Mouse (Mus musculus) naive thymus-derived CD4-positive, alpha-beta T cell, adult 2 months (primary cell): ENCODE measurements around the gene Trp53.

Experiments used
- DNase-seq: peaks from one replicate; pipeline ENCODE4 v3.0.0-alpha.2; 2011; ENCODE audit warnings: low read depth

Gene Trp53

DNA sequence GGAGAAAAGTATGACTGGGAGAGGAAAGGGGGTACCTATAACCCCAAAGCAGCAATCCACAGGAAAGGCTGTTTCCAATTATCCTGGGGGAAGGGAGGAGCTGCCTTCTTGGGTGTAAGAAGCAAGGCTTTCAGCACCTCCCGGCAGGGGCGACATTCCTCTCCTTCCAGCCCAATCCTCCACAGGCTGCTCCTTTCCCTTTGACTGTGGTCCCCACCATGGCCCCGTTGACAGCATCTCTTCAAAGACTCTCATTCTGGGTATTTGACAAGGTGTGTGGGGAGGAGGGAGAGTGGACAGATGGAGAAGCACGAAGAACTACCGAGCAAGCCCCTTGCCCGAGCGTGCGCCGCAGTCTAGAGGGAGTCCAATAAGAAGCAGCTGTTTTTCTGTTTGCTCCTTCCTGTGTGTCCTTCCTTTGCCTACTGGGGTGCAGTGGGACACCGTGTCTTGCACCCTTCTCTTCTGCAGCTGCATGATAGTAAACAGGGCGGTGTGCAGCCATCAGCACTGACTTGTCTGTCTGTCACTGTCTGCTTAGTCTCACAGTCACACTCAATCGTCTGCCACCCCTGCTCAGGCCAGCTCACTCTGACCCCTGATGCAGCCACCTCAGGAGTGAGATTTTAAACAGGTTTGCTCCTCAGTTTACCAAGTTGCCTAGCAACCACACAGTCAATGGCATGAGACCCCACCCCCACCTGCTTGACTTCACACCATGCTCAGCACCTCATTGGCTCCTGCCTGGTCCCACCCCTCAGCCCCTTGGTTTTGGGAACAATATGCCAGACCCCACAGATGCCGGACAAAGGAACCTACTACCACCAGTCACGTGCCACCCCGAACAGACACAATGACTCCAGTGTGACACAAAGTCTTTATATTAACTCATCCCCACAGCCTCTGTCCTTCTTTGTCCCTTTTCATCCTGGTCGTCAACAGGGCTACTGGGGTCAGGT lies 19.0 kb upstream of the Trp53 start:
- DNase-seq, result no peak

DNA sequence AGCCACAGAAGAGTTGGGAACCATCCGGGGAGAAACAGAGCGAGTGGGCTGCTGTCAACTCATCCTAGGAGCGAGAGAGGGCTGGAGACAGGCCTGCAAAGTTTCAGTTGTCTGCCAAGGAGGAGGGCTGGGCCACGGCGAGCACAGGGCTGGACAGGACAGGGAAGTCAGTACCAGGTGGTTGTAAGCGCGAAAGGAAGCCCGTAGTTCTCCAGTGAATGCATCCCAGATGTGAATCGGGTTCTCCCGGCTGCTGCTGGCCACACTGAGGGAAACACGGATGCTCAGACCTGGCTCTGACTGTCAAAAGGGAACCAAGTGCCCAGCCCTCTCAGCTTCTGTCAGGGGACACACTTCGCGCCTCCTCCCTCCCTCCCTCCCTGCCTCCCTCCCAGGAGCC lies 16.8 kb upstream of the Trp53 start:
- no peak for DNase-seq

DNA sequence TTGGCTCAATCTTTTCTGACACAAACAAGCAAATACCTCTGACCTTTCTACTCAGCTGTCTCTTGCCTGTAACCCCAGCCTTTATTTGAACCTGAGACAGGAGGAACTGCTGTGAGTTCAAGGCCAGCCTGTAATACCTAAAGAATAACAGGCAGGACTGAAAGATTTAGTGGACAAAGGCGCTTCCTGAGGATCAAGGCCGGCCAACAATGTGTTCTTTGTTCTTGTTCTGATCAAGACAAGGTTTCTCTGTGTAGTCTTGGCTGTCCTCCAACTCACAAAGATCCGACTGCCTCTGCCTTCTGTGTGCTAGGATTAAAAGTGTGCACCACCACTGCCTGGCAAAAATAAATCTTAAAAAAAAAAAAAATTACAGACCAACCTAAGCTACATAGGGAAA lies 15.8 kb upstream of the Trp53 start:
- no peak for DNase-seq

DNA sequence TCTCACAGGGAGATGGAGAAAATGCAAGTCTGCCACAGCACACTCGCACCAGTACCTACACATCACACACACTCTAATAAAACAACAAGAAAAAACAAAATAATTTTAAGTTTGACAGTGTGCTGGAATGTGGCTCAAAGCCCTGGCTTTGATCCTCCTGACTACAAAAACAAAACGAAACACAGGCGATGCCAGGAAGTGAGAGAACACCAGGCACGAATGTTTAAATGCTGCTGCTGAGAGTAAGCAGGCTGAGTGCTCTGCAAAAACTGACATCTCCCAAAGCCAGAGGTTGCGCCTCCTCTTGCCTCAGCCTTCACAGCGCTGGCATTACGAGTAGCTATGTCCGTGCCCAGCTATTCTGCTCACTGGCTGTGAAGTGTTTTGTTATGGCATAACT lies 15.0 kb upstream of the Trp53 start:
- no peak for DNase-seq

DNA sequence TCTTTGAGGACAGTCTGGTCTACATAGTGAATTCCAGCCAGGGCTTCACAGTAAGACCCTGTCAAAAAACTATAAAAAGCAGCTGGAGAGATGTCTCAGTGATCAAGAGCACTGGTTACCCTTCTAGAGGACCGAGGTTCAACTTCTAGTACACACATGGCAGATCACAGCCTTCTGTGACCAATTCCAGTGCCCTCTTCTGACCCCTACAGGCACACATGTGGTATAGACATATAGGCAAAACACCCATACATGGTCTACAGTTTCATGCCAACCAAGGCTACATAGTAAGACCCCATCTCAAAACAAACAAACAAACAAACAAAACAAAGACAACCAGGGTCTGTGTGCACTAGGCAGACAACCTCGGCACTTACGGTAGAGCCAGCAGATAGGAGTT lies 4.9 kb upstream of the Trp53 start:
- peak; percentile 67 for DNase-seq

DNA sequence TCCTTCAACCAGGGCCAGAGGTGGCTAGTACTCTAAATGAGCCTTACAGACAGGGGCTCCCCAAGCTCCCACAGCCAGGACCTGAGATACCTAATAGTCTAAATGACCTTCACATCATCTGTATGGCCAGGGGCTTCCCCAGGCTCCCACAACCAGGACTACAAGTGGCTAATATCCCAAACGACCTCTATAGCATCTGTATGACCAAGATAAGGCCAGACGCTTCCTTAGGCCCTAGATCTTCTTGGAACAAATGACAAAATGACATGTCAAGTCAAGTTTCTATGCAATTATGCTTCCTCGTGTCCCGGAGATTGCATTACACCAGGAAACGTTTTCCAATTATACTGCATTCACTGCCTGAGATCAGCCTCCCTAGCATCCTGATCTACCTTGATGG lies 3.9 kb upstream of the Trp53 start:
- no peak for DNase-seq

DNA sequence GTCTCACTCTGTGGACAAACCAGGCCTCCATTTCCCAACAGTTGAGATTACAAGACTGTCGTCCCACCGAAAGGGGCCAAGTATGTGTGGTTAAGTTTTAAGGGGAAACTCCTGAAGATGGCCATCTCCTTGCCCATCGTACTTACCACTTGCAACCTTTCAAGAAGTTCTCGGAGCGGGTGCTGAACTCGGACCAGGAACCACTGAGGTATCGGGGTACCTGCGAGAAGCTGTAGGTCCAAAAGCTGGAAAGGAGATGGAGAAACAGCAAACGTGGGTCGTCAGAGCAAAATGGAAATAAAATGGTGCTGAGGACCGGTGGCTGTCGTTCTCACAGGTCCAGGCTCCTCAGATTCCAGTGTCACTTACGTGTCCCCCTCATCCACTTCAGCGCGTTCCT lies 1.9 kb upstream of the Trp53 start:
- DNase-seq, result no peak

DNA sequence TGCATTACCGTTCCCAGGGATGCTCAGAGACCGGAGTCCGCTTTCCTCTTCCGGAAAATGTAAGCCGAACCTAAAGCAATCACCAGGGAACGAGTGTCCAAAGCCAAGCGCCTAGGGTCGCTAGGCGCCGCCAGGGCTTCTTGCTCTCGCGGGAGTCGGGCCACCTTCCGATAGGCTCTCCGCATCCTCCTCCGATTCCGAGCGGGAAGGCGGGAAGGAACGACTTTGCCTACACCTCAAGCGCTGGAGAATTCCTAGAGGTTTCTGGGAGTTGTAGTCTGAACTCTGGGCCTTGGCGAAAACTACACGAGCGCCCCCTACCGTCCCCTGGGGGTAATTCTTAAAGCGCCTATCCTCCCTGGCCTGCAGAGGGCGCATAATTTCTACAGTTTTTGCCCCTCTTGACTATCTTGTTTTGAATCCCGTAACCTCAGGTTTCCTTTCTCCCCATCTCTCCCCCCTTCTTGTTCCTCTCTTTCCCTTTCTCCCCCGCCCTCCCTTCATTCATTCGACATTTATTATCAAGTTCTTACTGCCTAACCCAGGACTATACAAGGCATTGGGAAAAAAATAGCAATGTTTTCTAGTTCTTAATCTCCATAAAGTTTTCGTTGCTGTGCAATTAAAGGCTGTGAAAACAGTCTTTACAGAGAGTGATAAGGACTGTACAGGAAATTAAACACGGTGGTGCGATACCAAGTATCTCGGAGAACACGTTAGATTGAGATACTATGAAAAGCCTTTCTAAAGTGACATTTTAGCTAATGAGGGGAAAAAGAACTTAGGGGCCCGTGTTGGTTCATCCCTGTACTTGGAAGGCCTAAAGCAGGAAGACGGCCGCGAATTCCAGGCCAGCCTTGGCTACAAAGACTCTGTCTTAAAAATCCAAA lies 786 bp upstream of the Trp53 start:
- peak; percentile 98 for DNase-seq

DNA sequence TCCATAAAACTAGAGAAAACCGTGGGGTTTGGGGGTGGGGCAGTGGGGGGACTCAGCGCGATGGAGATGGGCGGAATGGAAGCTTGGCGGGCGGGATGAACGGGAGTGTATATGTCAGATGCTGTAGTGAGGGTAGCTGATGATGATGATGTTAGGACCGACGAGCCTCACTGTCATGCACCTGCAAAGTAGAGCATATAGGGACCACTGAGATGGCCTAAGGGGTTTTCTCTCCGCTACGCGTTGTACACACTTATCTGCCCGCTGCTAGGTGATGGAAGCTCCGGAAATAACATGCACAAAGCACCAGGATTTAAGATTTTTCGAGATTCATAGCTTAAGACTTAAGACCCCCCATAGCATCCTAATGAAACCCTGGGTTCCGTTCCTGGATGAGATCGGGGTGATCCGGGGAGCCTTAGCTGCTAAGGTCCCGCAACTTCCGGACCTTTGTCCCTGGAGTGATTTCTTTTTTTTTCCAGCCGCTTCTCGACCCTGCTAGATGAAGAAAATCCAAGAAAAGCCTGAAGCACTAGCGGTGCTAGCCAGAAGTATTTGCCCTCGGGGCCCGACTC lies 500 bp downstream of the Trp53 start:
- DNase-seq, result no peak

DNA sequence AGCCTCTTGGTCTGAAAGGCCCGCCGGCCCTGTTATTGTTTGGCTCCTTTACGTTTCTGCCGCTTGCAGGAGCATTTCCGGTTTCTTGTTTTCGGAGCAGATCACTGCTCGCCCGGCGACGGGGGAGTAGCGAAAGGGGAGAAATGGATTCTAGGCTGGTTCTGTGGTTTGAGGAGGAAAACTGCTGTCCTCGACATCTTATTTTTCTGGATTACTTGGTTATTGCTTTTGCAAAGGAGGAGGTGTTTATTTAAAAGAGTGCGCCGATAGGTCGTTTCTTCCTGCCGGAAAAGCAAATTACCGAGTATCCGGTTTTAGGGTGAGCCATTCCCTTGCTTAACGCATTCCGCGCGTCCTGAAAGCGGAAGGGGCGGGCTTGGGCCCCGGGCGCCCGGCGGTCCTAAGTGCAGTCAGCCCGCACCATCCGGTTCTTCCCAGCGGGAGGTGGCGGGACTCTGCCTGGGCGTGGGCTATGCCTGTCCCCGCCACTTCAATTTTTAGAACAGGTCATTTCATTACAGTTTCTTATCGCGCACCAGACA lies 1.1 kb downstream of the Trp53 start:
- DNase-seq, result peak; percentile 88

DNA sequence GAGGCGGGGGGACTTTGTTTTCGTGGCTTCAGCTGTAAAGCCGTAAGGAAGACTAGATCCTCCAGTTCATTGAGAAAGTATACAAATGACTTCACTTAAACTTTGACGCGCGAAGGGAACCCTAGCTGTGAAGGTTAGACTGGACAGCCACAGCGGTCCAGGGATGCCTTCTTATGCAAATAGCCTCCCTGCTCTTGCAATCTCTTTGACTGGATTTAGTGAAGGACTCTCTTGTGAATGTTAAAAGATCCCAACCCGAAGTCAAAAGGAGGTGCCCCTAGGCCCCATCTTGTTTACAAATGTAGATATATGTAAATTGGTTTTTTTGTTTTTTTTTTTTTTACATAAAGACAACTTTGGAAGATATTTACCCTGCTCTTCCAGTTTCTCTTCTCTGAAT lies 1.7 kb downstream of the Trp53 start:
- no peak for DNase-seq

DNA sequence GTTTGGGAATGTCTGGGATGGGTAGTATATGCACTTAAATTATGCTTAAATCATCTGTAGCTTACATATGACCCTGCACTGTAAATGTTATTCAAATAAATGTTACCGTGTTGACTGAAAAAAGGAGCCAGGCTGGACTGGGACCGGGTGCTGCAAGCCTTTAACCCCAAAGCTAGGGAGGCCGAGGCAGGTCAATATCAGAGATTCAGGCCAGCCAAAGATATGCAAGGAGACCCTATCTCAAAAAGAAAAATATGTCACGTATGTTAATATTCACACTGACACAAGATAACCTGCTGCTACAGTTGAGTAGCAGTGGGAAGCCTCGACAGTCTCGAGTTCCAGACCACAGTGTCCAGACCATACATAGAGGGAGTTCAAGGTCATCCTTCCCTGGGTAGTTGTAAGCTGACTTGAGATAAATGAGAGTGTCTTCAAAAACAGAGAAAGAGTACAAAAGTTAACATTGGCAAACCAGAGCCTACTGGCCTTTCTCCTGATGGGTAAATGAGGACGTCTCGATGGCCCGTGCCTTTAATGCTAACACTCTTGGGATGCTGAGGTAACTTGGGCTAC lies 2.2 kb downstream of the Trp53 start:
- DNase-seq, result no peak

DNA sequence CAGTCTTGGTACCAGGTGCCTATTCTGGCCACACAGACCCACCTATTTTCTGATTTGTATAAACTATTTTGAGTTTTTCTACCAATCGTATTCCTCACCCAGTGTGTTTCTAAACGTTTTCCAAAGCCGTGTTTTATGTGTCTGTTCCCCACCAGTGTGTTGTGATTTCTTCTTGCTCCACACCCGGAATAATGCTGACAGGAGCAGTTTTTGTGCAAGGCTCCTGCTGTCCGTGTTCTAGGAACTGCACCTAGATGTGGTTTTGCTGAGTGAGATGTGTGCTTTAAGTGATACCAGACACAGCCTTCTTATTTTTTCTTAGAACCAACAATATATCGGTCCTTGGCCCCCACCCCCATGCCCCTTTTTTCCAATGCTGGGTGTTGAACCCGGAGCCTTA lies 3.8 kb downstream of the Trp53 start:
- DNase-seq, result no peak

DNA sequence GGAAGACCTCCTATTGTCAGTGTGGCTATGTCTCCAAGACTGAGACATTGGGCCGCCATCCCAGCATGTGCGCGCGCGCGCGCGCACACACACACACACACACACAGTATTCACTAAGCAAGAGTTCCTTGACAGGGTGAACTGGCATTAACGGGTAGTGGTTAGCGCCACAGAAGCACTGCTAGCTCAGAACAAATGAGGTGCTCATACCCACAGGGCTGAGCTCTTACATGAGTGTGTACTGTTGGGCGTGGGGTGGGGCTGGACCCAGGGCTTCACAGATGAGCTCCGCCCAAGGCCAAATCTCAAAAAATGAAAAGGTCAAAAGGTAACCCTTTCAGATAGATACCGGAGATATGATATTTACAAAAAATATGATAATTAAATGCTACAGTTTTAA lies 4.8 kb downstream of the Trp53 start:
- no peak for DNase-seq

DNA sequence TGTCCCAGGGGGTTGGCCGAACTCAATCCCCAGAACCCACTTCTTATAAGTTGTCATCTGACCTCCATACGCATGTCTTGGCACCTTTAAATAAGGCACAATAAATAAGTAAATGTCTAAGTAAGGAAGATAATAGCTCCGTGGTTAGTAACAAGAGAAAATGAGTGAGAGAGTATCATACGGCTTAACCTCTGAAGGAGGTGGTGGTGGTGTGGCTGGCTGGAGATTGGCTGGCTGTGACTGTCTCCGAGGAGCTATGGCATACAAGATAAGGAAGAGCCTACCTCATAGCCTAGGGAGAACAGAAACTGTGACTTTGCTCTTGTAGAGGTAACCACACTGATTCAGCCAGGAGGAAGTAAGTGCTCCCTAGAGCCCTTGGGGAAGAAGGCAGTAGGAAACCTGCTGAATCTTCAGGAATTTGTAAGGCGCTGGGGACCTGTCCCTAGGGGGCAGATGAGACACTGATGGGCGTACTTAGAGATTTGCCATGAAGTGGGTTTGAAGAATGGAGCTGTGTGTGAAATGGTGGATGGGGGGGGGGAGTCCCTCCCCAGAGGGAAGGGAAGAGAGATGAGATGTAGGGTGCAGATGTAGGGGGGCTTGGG lies 5.7 kb downstream of the Trp53 start:
- no peak for DNase-seq

DNA sequence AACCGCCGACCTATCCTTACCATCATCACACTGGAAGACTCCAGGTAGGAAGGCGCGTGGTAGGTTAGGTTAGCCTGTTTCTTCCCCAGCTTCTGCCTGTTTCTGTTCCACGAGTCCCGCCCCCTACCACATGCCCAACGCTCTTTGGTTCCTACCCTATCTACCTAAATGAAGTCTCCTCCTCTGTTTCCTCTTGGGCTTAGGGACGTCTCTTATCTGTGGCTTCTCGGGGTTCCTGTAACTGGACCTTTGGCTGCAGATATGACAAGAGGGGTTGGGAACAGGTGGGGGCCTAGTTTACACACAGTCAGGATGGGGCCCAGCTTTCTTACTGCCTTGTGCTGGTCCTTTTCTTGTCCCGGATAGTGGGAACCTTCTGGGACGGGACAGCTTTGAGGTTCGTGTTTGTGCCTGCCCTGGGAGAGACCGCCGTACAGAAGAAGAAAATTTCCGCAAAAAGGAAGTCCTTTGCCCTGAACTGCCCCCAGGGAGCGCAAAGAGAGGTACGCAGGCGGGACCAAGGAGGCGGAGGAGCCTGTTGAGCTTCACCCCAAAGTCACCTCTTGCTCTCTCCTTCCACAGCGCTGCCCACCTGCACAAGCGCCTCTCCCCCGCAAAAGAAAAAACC lies 9.2 kb downstream of the Trp53 start:
- no peak for DNase-seq

DNA sequence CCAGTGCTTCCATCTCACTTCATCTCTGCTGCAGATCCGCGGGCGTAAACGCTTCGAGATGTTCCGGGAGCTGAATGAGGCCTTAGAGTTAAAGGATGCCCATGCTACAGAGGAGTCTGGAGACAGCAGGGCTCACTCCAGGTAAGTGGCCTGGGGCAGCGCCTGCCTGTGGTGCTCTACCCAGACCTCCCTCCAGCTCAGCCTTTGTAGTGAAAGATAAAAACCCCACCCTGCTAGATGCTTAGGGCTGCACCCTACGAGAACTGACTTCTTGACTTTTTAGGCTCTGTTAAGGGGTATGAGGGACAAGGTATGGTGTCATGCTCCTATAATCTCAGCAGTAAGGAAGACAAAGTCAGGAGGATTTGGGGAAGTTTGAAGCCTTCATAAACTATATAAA lies 10.5 kb downstream of the Trp53 start:
- no peak for DNase-seq

DNA sequence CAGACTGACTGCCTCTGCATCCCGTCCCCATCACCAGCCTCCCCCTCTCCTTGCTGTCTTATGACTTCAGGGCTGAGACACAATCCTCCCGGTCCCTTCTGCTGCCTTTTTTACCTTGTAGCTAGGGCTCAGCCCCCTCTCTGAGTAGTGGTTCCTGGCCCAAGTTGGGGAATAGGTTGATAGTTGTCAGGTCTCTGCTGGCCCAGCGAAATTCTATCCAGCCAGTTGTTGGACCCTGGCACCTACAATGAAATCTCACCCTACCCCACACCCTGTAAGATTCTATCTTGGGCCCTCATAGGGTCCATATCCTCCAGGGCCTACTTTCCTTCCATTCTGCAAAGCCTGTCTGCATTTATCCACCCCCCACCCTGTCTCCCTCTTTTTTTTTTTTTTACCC lies 11.3 kb downstream of the Trp53 start:
- DNase-seq, result no peak

DNA sequence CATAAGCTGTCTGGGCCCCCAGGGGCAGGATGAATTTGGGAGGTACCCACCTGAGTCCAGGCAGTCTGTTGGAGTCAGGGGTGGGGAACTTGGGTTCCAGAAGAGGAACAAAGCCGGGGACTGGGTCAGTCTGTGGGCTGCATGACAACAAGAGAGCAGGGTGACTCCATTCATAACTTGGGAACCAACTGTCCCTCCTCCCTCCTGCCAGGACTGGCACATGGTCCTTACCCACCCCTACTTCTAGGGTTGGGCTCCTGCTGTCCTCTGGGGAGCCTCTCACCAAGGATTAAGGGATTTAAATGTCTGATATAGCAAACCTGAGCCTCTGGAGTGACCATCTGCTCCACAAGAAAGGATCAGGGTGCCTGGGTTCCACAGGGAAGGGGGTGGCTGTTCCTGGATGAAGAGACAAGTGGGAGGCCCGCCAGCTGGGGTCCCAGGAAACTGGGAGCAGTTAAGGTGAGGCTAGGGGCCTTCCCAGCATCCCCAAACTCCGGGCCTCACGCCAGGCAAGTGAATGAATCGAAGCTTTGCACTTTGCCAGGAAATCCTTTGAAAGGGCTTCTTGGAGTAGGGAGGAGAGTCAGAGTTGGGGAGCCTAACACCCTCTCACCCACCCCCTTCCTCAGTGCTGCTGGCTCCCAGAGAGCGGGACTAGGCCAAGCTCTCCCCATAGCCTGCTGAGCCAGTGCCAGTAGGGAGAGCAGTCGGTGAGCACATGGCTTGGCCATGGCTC lies 11.9 kb downstream of the Trp53 start:
- no peak for DNase-seq

DNA sequence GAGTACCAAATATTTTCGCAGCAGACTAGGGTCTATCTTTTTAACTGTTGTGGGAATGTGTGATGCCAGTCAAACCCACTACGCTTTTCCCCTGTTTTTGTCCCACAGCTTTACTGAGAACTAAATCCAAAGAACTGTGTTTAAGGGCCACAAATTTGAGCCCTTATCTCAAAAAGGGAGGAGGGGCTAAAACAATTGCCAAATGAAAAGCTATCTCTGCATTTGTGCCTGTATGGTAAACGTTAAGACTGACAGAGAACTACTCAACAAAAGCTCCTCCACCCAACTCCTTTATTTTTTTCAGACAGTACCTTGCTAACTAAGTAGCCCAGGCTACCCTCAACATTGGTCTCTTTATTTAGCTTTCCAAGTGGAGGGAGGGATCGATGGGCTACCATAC lies 12.6 kb downstream of the Trp53 start:
- no peak for DNase-seq

DNA sequence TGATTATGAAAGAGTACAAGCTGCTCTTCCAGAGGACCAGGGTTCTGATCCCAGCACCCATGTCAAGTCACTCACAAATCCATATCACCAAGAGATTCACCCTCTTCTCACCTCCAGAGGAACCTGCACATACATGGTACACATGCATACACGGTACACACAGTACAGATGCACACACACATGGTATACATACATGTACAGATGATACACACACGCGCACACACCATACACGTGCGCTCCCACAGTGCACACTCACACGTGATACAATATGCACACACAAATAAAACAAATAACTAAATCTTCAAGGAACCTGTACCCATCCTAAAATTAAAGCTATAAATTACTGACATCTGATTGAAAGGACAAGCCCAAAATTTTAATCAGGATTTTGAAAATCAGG lies 14.7 kb downstream of the Trp53 start:
- DNase-seq, result no peak
